Mouse (Mus musculus): ENCODE results near the gene Cfap161. TPM values are rescaled to one million over a fixed set of nuclear protein-coding genes. Genes with fewer than 3 reads are reported as not detected.

The Cfap161 gene
- polyA plus RNA-seq, 1 experiment from 2014 or later = 1.4 TPM

GRCm38 (mm10) chr7:83737914-83738490 is 56.7 kb downstream of the Cfap161 start:
- Histone ChIP-seq H3K4me1 (replicated peaks; ENCODE audit: control insufficient read depth, insufficient read depth, low read length) (no peaks in the 10 kb centered on the region), H3K27ac (no peak overlapping the region), H3K27me3 (ENCODE audit: control insufficient read depth, insufficient read depth, low read length) (no peaks in the 10 kb centered on the region), H3K36me3 (replicated peaks; ENCODE audit: control insufficient read depth, insufficient read depth) (no peaks in the 10 kb centered on the region), H3K4me2 (replicated peaks) (no peak overlapping the region), H3K9ac (no peak overlapping the region), H3K4me3 (replicated peaks; ENCODE audit: low read length) (no peak overlapping the region), H3K9me3 (ENCODE audit: control insufficient read depth, low read length) (no peaks in the 10 kb centered on the region)
- ATAC-seq (ENCODE audit: low FRiP score) (no peak), DNase-seq (ENCODE audit: low spot score) (no peak)
- 79% methylated on average over 6 of the region's 6 CpGs for WGBS

- Histone ChIP-seq H3K4me2 (replicated peaks) (no peak overlapping the region), H3K9ac (no peak overlapping the region), H3K27me3 (ENCODE audit: control insufficient read depth, insufficient read depth, low read length) (no peaks in the 10 kb centered on the region), H3K27ac (no peak overlapping the region), H3K4me3 (replicated peaks; ENCODE audit: low read length) (no peak overlapping the region), H3K9me3 (ENCODE audit: control insufficient read depth, low read length) (no peaks in the 10 kb centered on the region), H3K4me1 (replicated peaks; ENCODE audit: control insufficient read depth, insufficient read depth, low read length) (no peaks in the 10 kb centered on the region), H3K36me3 (replicated peaks; ENCODE audit: control insufficient read depth, insufficient read depth) (no peaks in the 10 kb centered on the region)
- DNase-seq (ENCODE audit: low spot score) (no peak), ATAC-seq (ENCODE audit: low FRiP score) (no peak)
- WGBS = 77% methylated on average over 6 of the region's 6 CpGs
Observed at GRCm38 (mm10) chr7:83736341-83737115, 58.2 kb downstream of the Cfap161 start.

DNA sequence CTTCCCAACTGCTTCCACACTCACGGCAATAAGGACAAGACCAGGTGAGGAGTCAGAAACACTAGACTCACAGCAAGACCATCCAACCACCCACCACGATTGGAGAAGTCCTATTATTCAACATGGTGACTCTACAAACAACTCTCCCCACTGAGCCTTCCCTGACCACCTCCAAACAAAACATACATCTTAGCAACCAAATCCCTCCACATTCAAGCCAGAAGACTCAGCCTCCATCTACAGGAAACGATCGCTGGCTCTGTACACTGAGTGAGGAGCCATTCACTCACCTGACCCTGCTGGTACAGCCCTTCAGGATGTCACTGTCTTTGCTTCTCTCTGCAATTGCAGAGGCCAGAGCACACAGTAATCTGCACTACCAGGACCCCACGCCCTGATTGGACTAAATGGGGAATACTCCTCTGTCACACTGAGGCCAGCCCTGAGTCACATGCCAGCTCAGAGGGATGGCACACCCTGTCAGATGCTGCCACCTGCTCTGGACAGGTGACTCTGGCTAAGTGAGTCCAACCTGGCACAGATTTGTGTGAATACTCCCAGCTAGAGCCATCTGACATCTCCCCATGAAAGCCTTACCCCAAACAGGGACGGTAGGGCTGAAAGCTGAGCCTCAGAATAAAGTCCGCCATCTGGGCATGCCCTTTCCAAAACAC is 59.4 kb downstream of the Cfap161 start:
- no peak overlapping the region for H3K4me2 ChIP-seq (replicated peaks)
- DNase-seq (ENCODE audit: low spot score) (no peak), ATAC-seq (ENCODE audit: low FRiP score) (no peak)
- H3K9ac ChIP-seq = no peak overlapping the region
- no peaks in the 10 kb centered on the region for H3K9me3 ChIP-seq (ENCODE audit: control insufficient read depth, low read length)
- no peaks in the 10 kb centered on the region for H3K36me3 ChIP-seq (replicated peaks; ENCODE audit: control insufficient read depth, insufficient read depth)
- no peak overlapping the region for H3K4me3 ChIP-seq (replicated peaks; ENCODE audit: low read length)
- H3K4me1 ChIP-seq (replicated peaks; ENCODE audit: control insufficient read depth, insufficient read depth, low read length) = no peaks in the 10 kb centered on the region
- WGBS = 92% methylated on average over 7 of the region's 7 CpGs
- no peak overlapping the region for H3K27ac ChIP-seq
- H3K27me3 ChIP-seq (ENCODE audit: control insufficient read depth, insufficient read depth, low read length) = no peaks in the 10 kb centered on the region

GRCm38 (mm10) chr7:83734671-83735082 is 60.0 kb downstream of the Cfap161 start:
- no peak overlapping the region for H3K9ac ChIP-seq
- no peak for ATAC-seq (ENCODE audit: low FRiP score)
- DNase-seq (ENCODE audit: low spot score) = no peak
- 51% methylated on average over 6 of the region's 6 CpGs for WGBS
- no peaks in the 10 kb centered on the region for H3K27me3 ChIP-seq (ENCODE audit: control insufficient read depth, insufficient read depth, low read length)
- no peaks in the 10 kb centered on the region for H3K4me1 ChIP-seq (replicated peaks; ENCODE audit: control insufficient read depth, insufficient read depth, low read length)
- H3K27ac ChIP-seq = no peak overlapping the region
- no peaks in the 10 kb centered on the region for H3K36me3 ChIP-seq (replicated peaks; ENCODE audit: control insufficient read depth, insufficient read depth)
- no peak overlapping the region for H3K4me3 ChIP-seq (replicated peaks; ENCODE audit: low read length)
- no peak overlapping the region for H3K4me2 ChIP-seq (replicated peaks)
- no peaks in the 10 kb centered on the region for H3K9me3 ChIP-seq (ENCODE audit: control insufficient read depth, low read length)

DNA sequence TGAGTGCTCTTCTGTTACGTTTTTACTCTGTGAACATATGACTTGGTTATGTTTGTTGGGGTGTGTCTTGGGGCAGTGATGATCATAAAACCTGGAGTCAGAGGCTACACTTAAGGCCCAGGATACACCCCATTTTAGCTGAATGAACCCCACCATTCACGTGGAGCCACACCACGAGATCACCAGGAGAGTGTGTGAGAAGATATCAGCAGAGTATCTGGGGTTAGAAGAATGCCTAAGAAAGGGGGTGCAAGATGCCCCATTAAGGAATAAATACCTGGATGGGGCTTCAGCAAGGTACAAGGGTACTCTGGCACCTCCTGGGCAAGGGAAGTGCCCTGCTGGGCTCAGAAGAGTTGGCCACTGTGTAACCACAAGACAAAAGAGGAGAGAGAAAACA is 60.4 kb downstream of the Cfap161 start:
- no peak overlapping the region for H3K9ac ChIP-seq
- no peaks in the 10 kb centered on the region for H3K9me3 ChIP-seq (ENCODE audit: control insufficient read depth, low read length)
- no peaks in the 10 kb centered on the region for H3K4me1 ChIP-seq (replicated peaks; ENCODE audit: control insufficient read depth, insufficient read depth, low read length)
- H3K36me3 ChIP-seq (replicated peaks; ENCODE audit: control insufficient read depth, insufficient read depth) = no peaks in the 10 kb centered on the region
- H3K4me2 ChIP-seq (replicated peaks) = no peak overlapping the region
- no peak overlapping the region for H3K27ac ChIP-seq
- no peaks in the 10 kb centered on the region for H3K27me3 ChIP-seq (ENCODE audit: control insufficient read depth, insufficient read depth, low read length)
- ATAC-seq (ENCODE audit: low FRiP score) = no peak
- no peak for DNase-seq (ENCODE audit: low spot score)
- 81% methylated on average over 3 of the region's 3 CpGs for WGBS
- no peak overlapping the region for H3K4me3 ChIP-seq (replicated peaks; ENCODE audit: low read length)

DNA sequence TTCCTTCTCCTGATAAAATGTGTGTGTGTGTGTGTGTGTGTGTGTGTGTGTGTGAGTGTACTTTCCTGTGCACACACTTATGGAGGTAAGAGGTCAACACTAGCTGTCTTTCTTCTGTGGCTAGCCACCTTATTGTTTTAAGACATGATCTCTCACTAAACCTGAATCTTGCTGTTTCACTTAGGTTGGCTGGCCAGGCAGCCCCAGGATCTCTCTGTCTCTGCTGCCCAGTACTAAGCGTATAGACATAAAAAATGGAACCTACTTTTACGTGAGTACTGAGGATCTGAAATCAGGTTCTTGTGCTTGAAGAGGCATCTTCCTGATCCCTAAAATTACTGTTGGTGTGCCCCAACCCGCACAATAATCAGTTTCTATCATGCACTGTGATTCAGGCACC is 61.9 kb downstream of the Cfap161 start:
- no peak overlapping the region for H3K4me2 ChIP-seq (replicated peaks)
- DNase-seq (ENCODE audit: low spot score) = no peak
- no peaks in the 10 kb centered on the region for H3K27me3 ChIP-seq (ENCODE audit: control insufficient read depth, insufficient read depth, low read length)
- WGBS = 91% methylated on average over 3 of the region's 3 CpGs
- H3K36me3 ChIP-seq (replicated peaks; ENCODE audit: control insufficient read depth, insufficient read depth) = no peaks in the 10 kb centered on the region
- no peak overlapping the region for H3K27ac ChIP-seq
- H3K9ac ChIP-seq = no peak overlapping the region
- H3K9me3 ChIP-seq (ENCODE audit: control insufficient read depth, low read length) = no peaks in the 10 kb centered on the region
- no peak overlapping the region for H3K4me3 ChIP-seq (replicated peaks; ENCODE audit: low read length)
- H3K4me1 ChIP-seq (replicated peaks; ENCODE audit: control insufficient read depth, insufficient read depth, low read length) = no peaks in the 10 kb centered on the region
- no peak for ATAC-seq (ENCODE audit: low FRiP score)

- DNase-seq (ENCODE audit: low spot score) = no peak
- 75% methylated on average over 15 of the region's 15 CpGs for WGBS
- Histone ChIP-seq H3K27me3 (ENCODE audit: control insufficient read depth, insufficient read depth, low read length) (no peaks in the 10 kb centered on the region), H3K36me3 (replicated peaks; ENCODE audit: control insufficient read depth, insufficient read depth) (no peaks in the 10 kb centered on the region), H3K4me3 (replicated peaks; ENCODE audit: low read length) (no peak overlapping the region), H3K4me2 (replicated peaks) (no peak overlapping the region), H3K9me3 (ENCODE audit: control insufficient read depth, low read length) (no peaks in the 10 kb centered on the region), H3K4me1 (replicated peaks; ENCODE audit: control insufficient read depth, insufficient read depth, low read length) (no peaks in the 10 kb centered on the region), H3K27ac (no peak overlapping the region), H3K9ac (no peak overlapping the region)
- ATAC-seq (ENCODE audit: low FRiP score) = no peak
Observed at GRCm38 (mm10) chr7:83731961-83732666, 62.6 kb downstream of the Cfap161 start.

DNA sequence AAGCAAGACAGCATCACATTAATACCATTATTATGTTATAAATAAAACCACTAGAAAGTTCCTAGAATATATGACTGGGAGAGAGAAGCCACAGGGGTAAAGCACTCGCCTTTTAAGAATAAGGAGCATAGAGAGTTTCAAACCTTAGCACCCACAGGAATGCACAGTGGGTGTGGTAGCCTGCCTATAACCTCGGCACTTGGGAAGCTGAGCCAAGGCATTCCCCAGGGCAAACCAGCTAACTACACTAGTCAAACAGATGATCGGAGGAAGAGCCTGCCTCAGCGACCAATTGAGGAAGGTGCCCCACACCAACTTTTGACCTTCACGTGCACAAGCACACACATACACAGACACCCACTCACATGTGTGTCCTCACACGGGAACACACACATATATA is 63.4 kb downstream of the Cfap161 start:
- 86% methylated on average over 6 of the region's 6 CpGs for WGBS
- DNase-seq (ENCODE audit: low spot score) (no peak), ATAC-seq (ENCODE audit: low FRiP score) (no peak)
- no peaks in the 10 kb centered on the region for H3K4me1 ChIP-seq (replicated peaks; ENCODE audit: control insufficient read depth, insufficient read depth, low read length)
- H3K27ac ChIP-seq = no peak overlapping the region
- no peak overlapping the region for H3K9ac ChIP-seq
- no peaks in the 10 kb centered on the region for H3K27me3 ChIP-seq (ENCODE audit: control insufficient read depth, insufficient read depth, low read length)
- no peaks in the 10 kb centered on the region for H3K36me3 ChIP-seq (replicated peaks; ENCODE audit: control insufficient read depth, insufficient read depth)
- H3K4me2 ChIP-seq (replicated peaks) = no peak overlapping the region
- H3K4me3 ChIP-seq (replicated peaks; ENCODE audit: low read length) = no peak overlapping the region
- no peaks in the 10 kb centered on the region for H3K9me3 ChIP-seq (ENCODE audit: control insufficient read depth, low read length)

DNA sequence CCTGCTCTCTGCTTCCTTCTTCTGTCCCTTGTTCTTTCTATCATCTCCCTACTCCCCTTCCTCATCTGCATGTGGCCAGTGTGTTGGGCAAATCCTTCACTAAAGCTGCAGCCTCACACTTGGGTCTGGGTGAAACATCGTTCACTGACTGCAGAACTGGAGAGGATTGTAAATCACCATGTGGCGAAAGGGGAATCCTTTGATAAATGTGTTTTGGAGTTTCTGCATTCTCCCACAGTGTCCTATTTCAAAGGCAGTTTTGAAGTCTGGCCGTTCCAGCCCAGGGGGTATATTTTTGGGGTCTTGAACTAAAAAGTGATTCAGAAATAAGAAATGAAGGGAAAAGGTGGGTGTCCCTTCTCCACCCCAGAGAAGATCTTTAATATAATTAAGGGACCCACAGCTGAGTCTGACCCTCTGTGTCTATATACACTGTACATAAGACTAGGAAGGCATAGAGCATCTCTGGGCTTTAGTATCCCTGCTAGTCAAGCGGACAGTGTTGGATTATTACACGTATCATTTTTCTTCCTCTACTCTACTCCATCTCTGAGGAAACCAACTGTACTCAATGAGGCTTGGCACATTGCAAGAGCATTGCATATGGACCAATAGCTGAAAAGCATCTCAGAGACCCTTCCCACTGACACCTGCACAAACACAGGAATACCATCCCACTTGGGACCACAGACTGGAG is 67.6 kb downstream of the Cfap161 start:
- H3K9me3 ChIP-seq (ENCODE audit: control insufficient read depth, low read length) = no peaks in the 10 kb centered on the region
- DNase-seq (ENCODE audit: low spot score) = no peak
- no peak overlapping the region for H3K9ac ChIP-seq
- 78% methylated on average over 5 of the region's 5 CpGs for WGBS
- no peak for ATAC-seq (ENCODE audit: low FRiP score)
- H3K27ac ChIP-seq = no peak overlapping the region
- H3K4me1 ChIP-seq (replicated peaks; ENCODE audit: control insufficient read depth, insufficient read depth, low read length) = no peaks in the 10 kb centered on the region
- no peaks in the 10 kb centered on the region for H3K27me3 ChIP-seq (ENCODE audit: control insufficient read depth, insufficient read depth, low read length)
- no peak overlapping the region for H3K4me2 ChIP-seq (replicated peaks)
- no peaks in the 10 kb centered on the region for H3K36me3 ChIP-seq (replicated peaks; ENCODE audit: control insufficient read depth, insufficient read depth)
- H3K4me3 ChIP-seq (replicated peaks; ENCODE audit: low read length) = no peak overlapping the region

Measured in hindbrain, embryonic 14.5 days (tissue).